Mouse (Mus musculus) granulocyte monocyte progenitor cell, adult 5-6 weeks (primary cell): ENCODE measurements at regions not wholly inside any gene's neighbourhood (a gene's known extent, or its start where the extent isn't known, plus 50 kb on each side); places are given as distances from the start of the nearest gene placed in this dataset.

Source experiments
- ATAC-seq: replicated peaks from 2 replicates; pipeline ENCODE4 v1.8.0; 2016; ENCODE audit warnings: mild to moderate bottlenecking, moderate TSS enrichment, inconsistent platforms; ENCODE audit not compliant: poor library complexity, severe bottlenecking

DNA sequence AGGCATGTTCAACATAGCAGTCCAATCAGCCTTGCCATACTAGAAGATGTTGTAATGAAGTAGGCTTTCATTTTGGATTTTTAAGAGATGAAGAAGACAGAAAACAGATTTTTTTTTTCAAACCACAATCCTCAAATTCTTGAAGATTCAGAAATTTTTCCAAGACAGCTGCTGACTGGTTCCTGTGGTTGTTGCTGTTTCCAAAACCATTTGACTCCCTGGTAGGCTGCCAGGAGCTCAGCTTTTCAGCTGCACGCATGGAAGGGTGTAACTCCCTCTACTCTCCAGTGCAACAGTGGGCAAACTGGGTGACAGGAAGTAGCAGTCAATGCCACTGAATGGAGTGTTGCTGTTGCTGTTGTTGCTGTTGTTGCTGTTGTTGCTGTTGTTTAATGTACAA, 72.4 kb upstream of the Tsc22d2 start:
- no peak for ATAC-seq

DNA sequence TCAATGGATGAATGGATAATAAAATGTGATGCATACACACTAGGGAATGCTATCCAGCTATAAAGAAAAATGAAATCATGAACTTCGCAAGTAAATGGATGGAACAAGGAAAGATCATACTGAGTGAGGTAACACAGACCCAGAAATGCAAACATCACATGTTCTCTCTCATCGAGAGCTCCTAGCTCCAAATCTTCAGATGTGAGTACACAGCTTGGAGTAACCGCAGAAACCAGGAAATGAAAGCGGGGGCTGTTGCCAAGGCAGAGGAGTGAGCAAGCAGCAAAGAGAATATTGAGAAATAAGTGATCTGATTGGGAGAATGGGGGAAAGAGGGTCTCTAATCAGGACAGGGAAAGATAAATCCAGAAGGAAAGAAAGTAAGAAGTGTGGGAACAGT, 52.0 kb upstream of the Tsc22d2 start:
- peak; percentile 96 for ATAC-seq

DNA sequence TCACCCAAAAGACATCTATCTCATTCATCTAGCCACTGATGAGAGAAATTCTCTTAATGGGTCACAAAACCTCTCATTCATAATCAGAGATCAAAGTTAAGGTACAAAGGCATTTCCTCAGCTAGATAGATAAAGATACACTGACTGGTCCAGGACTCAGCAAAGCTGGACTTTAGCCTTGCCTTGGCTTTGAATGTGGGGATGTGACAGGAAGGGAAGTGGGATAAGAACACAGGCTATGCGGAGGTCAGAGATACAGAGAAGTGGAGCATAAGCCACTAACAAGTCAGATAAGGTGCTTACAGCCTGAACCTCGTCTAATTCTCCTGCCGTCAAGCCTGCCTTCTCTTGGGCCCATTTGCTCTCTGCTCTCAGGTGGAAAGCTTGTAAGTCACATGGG, 50.0 kb upstream of the Tsc22d2 start:
- no peak for ATAC-seq
